Mouse (Mus musculus): Measurements from ENCODE around the gene Btbd6. TPM values are rescaled to one million over a fixed set of nuclear protein-coding genes. Genes with fewer than 3 reads are reported as not detected.

Btbd6 gene
- 65.8 TPM for polyA plus RNA-seq (2015; fragmentation: Illumina TruSeq; extraction: RNeasy Lipid Tissue Mini Kit (QIAGEN cat#74804); ENCODE audit: low read depth, low replicate concordance)

DNA sequence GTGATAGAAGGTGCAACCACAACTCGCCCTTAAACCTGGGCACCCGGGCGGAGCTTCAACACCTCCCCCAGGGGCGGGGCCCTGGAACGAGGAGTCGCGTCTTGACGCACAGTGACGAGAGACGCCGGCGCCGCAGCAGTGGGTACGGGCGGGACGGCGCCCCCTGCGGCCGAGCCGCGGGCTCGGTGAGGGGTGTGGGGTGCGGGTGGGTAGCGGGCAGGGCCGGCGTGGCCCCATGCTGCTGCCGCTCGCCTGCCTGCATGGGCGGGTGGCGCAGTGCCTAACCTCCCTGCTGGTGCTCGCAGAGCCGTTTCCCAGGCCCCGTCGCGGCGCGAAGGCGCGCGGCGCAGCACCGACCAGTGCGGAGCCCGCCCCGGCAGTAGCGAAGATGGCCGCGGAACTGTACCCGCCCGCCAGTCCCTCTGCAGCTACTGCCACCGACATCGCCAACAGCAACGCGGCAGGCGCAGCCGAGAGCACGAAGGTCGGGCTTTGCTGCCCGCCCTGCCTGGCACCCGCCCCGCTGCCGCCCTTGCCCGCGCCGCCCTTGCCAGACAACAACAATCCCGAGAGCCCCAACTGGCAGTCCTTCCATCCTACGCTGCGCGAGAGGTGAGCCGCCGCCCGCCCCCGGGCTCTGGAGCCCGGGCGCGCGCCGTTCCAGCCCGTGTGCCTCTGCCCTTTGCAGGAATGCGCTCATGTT is at the start of gene Btbd6:
Btbd6 (plus strand) TSS at position 112 of the 703 bp plus-strand sequence.

GRCm38 (mm10) chr12:112929562-112930352 is 46.5 kb upstream of the Btbd6 start, which contains the start of gene Jag2:
Gene Jag2, minus strand, starts transcription at chr12:112929776.

DNA sequence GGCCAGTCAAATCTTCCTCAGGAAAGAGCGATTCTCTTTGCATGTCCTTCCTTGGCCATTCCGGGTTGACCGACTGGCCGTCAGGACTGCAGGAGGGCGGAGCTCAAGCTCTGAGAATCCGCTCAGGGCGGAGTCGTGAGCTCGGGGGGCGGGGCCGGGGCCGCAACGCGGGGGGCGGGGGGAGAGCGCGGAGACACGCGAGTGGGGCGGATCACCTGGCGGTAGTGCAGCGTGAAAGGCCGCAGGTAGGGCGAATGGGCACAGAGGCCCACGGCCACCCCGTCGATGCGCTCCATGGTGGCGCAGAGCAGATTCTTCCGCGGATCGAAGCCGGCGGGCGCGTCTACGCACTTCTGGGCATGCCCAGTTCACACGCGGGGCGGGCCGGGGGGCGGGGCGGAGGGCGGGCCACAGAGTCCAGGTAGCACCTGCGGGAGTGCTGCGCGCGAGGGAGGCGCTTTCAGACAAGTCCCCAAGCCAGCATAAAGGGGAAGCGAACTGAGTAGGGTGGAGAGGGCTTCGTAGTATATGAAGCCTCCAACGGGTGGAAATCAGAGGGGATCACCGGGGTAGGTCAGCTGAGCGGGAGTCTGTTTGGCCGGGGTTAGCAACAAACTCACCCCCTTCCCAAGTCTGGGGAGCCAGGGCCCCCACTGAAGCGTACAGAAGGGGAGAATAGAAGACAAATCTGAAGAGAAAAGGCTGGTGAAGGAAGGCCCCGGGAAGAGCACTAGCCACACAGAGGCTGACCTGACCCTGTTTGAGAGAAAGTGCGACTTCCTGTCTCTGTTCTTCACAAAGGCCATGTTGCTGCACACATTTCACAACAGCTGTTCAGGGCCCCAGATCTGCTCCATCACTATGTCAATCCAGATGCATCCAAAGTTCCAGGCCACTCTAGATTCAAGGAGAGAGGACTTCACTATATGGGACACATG is 34.2 kb upstream of the Btbd6 start, which contains the start of gene Nudt14:
Nudt14 (minus strand) TSS at position 349 of the 938 bp plus-strand sequence.

DNA sequence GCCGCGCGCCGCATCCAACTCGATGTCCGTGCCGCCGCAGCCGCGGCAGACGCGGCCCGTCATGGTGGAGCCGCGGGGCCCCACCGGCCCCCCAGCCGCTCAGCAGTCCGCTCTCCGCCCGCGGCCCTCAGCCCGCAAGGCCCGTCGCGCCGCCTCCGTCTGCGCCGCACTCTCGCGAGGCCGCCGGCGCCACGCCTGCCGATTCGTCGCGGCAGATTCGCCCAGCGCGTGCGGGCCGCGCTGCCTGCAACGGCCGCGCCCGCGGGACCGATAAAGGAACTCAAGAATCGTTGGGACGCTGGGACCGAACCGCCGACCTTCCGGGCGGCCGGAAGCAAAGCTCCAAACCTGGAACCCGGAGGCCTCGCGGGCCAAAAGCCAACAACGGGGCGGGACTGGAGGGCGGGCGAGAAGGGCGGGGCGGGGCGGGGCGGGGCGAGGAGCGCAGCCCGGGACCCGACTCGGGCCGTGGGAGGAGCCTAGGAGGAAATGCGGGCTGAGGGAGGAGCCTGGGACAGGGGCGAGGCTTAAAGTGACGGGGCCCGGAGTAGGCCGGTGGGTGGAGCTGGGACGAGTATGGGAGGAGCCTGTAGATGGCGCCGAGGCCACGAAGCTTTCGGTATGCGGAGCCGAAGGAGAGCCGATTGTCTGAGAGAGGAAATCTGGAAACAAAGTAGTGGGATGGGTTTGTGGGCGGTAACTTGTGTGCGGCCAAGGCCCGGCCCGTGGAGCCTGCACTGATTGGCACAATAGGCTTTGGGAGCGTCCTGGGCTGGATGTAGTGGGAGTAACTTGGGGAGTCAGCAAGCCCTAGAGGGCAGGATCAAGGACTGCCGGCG is 24.2 kb downstream of the Btbd6 start, which contains the start of gene Brf1:
Brf1 (minus strand) TSS at position 411 of the 839 bp plus-strand sequence.

GRCm38 (mm10) chr12:113013604-113014558 is 37.6 kb downstream of the Btbd6 start, which contains the start of gene Pacs2:
Gene Pacs2, plus strand, starts transcription at chr12:113014508.

Other genes starting within 250 kb of the Btbd6 start
- 9.5 TPM for gene Pld4, start 215.8 kb upstream of the Btbd6 start, polyA plus RNA-seq (2015; fragmentation: Illumina TruSeq; extraction: RNeasy Lipid Tissue Mini Kit (QIAGEN cat#74804); ENCODE audit: low read depth, low replicate concordance)
- gene Ahnak2, start 173.8 kb upstream of the Btbd6 start, polyA plus RNA-seq (2015; fragmentation: Illumina TruSeq; extraction: RNeasy Lipid Tissue Mini Kit (QIAGEN cat#74804); ENCODE audit: low read depth, low replicate concordance), result 1.5 TPM
- 15.2 TPM for gene Clba1, start 167.5 kb upstream of the Btbd6 start, polyA plus RNA-seq (2015; fragmentation: Illumina TruSeq; extraction: RNeasy Lipid Tissue Mini Kit (QIAGEN cat#74804); ENCODE audit: low read depth, low replicate concordance)
- gene Cdca4, start 147.1 kb upstream of the Btbd6 start, polyA plus RNA-seq (2015; fragmentation: Illumina TruSeq; extraction: RNeasy Lipid Tissue Mini Kit (QIAGEN cat#74804); ENCODE audit: low read depth, low replicate concordance), result 6.6 TPM
- not detected for gene Gpr132, start 108.3 kb upstream of the Btbd6 start, polyA plus RNA-seq (2015; fragmentation: Illumina TruSeq; extraction: RNeasy Lipid Tissue Mini Kit (QIAGEN cat#74804); ENCODE audit: low read depth, low replicate concordance)
- gene Jag2, start 46.7 kb upstream of the Btbd6 start, polyA plus RNA-seq (2015; fragmentation: Illumina TruSeq; extraction: RNeasy Lipid Tissue Mini Kit (QIAGEN cat#74804); ENCODE audit: low read depth, low replicate concordance), result 17.1 TPM
- gene Nudt14, start 34.4 kb upstream of the Btbd6 start, polyA plus RNA-seq (2015; fragmentation: Illumina TruSeq; extraction: RNeasy Lipid Tissue Mini Kit (QIAGEN cat#74804); ENCODE audit: low read depth, low replicate concordance), result 16.5 TPM
- gene Brf1, start 24.2 kb downstream of the Btbd6 start, polyA plus RNA-seq (2015; fragmentation: Illumina TruSeq; extraction: RNeasy Lipid Tissue Mini Kit (QIAGEN cat#74804); ENCODE audit: low read depth, low replicate concordance), result 31.8 TPM
- 71.2 TPM for gene Pacs2, start 38.0 kb downstream of the Btbd6 start, polyA plus RNA-seq (2015; fragmentation: Illumina TruSeq; extraction: RNeasy Lipid Tissue Mini Kit (QIAGEN cat#74804); ENCODE audit: low read depth, low replicate concordance)
- not detected for gene Tex22, start 98.0 kb downstream of the Btbd6 start, polyA plus RNA-seq (2015; fragmentation: Illumina TruSeq; extraction: RNeasy Lipid Tissue Mini Kit (QIAGEN cat#74804); ENCODE audit: low read depth, low replicate concordance)
- gene Mta1, start 121.8 kb downstream of the Btbd6 start, polyA plus RNA-seq (2015; fragmentation: Illumina TruSeq; extraction: RNeasy Lipid Tissue Mini Kit (QIAGEN cat#74804); ENCODE audit: low read depth, low replicate concordance), result 40.8 TPM
- gene Crip2, start 163.8 kb downstream of the Btbd6 start, polyA plus RNA-seq (2015; fragmentation: Illumina TruSeq; extraction: RNeasy Lipid Tissue Mini Kit (QIAGEN cat#74804); ENCODE audit: low read depth, low replicate concordance), result 137 TPM
- 44.7 TPM for gene Crip1, start 169.8 kb downstream of the Btbd6 start, polyA plus RNA-seq (2015; fragmentation: Illumina TruSeq; extraction: RNeasy Lipid Tissue Mini Kit (QIAGEN cat#74804); ENCODE audit: low read depth, low replicate concordance)
- 1.2 TPM for gene Tedc1, start 179.9 kb downstream of the Btbd6 start, polyA plus RNA-seq (2015; fragmentation: Illumina TruSeq; extraction: RNeasy Lipid Tissue Mini Kit (QIAGEN cat#74804); ENCODE audit: low read depth, low replicate concordance)
- gene Tmem121, start 209.4 kb downstream of the Btbd6 start, polyA plus RNA-seq (2015; fragmentation: Illumina TruSeq; extraction: RNeasy Lipid Tissue Mini Kit (QIAGEN cat#74804); ENCODE audit: low read depth, low replicate concordance), result 18.7 TPM